Mouse (Mus musculus) layer of hippocampus, adult 8-10 months (tissue): ENCODE results near the gene Polr3gl. TPM values are rescaled to one million over a fixed set of nuclear protein-coding genes. Genes with fewer than 3 reads are reported as not detected.

Experiments
- DNase-seq, 2 experiments: peaks; one replicate each; pipeline ENCODE4 v3.0.0; 2022; ENCODE audit warnings: low spot score in 2 of 2
- total RNA-seq, 4 experiments: library from RNA; stranded (reverse); gene quantifications; 2 replicates each; pipeline ENCODE4 v1.2.4; 2022

Gene Polr3gl
- total RNA-seq, 4 experiments from 2014 or later: 30.1 to 38.6 (median 32.5) TPM

GRCm38 (mm10) chr3:96573611-96574511 is 20.1 kb downstream of the Polr3gl start:
- DNase-seq: no peak

- no peak for DNase-seq
Measured at GRCm38 (mm10) chr3:96571896-96572698, 21.9 kb downstream of the Polr3gl start.

DNA sequence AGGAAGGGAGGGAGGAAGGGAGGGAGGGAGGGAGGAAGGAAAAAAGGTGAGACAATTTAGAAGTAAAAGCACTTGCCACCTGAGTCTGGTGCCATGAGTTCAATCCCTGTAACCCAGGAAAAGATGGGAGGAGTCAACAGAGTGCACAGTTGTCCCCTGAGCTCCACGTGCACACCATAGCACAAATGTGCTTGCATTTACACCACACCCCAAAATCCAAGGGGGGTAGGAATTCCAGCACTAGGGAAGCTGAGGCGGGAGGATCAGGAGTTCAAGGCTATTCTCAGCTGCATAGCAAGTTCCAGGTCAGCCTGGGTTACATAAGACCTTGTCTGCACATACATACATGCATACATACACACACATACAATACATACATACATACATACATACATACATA is 22.6 kb downstream of the Polr3gl start:
- DNase-seq: no peak

GRCm38 (mm10) chr3:96570643-96571042 is 23.3 kb downstream of the Polr3gl start:
- DNase-seq: no peak

DNA sequence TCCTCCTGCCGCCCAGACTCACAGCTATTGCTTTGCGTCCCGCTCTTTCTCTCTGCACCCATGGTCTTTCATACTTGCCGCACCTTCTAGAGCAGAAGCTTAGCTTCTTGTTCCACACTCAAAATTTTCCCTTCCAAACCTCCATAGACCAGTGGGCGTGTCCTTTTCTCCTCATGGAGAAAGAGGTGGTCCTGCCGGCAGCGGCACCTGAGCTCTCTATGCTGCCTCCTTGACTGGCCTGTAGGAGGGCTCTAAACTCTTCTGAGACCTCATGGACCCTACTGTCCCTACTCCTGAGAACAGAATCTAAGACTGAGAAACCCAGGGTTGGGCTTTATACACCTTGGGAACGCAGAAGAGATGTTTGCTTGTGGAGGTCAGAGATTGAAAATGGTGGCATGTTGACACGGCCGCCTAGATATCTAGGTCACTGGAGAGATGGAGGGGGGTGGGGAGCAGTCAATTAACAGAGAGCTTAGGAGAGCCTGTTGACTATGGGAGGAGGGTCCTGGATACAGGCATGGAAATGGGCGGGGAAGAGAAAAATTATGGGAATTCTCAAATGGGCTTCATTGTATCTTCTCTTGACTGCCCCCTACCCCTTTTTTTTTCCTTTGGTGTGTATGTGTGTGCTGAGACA is 23.9 kb downstream of the Polr3gl start:
- DNase-seq: no peak

DNA sequence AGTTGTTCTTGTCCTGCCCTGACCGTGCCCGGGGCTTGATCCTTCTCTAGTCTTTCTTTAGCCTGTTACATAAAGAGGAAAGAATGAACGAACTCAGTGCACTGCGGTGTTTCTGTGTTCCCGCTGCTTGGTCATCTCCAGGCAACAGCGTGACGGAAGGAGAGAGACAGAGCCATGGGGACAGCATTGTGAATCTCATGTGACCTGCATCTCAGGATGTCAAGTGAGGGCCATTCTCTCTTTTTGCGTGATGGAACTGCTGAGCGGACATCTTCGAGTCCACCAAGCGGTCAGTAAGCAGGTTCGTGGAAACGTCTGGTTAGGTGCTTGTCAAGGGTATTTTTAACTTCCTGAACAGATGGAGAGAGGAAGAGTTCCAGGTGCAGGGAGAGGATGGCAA is 24.5 kb downstream of the Polr3gl start:
- DNase-seq: no peak

GRCm38 (mm10) chr3:96568605-96569004 is 25.4 kb downstream of the Polr3gl start:
- no peak for DNase-seq

GRCm38 (mm10) chr3:96566661-96567450 is 27.1 kb downstream of the Polr3gl start:
- DNase-seq: no peak

- no peak for DNase-seq
Measured at GRCm38 (mm10) chr3:96565105-96565504, 28.9 kb downstream of the Polr3gl start.

DNA sequence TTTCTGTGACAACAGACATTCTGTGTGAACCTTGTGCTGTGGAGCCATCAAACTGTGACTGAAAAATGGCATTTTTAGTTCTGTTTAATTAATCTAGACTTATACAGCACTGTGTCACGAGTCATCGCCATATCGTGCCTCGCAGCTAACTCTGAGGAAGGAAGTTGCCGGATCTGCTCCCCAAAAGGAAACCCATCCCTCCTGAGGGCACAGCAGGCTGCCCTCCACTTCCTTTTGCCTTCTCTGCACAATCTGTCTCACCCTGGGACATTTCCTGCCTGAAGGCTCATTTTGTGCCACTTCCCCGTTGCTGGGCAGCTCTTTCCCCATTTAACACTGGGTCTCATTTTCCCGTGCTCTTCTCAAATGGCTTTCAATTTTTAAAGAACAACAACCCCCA is 29.3 kb downstream of the Polr3gl start:
- DNase-seq: no peak

DNA sequence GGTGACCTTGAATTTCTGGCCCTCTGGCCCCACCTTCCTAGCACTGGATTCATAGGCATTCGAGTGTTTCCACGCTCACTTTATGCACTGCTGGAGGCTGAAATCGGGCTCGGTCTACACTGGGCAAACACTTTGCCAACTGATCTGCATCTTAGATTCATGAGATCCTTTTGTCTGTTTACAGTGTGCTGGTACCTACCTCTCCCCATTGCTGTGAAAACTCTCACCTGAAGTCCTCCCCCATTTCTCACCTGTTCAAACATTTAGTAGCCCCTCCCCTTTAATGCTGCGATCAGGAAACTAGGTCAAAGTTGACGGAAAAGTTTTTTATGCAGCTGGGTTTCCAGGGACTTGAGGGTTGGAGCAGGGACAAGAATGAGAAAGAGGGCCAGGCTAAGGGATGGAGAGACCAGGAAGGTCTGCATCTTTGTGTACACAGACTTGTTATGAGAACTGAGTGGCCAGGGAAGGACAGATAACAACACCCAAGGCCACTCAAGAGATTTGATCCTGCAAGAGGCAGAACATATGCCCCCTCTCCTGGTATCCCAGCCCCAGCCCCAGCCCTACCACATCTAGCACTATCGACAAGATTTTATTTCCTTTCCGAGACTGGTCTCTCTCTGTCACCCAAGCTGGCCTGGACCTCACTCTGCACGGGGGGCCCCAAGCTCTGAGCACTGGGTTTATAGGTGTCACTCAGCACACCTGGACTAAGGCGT is 29.9 kb downstream of the Polr3gl start:
- DNase-seq: no peak

- no peak for DNase-seq
Measured at GRCm38 (mm10) chr3:96563267-96563666, 30.7 kb downstream of the Polr3gl start.

DNA sequence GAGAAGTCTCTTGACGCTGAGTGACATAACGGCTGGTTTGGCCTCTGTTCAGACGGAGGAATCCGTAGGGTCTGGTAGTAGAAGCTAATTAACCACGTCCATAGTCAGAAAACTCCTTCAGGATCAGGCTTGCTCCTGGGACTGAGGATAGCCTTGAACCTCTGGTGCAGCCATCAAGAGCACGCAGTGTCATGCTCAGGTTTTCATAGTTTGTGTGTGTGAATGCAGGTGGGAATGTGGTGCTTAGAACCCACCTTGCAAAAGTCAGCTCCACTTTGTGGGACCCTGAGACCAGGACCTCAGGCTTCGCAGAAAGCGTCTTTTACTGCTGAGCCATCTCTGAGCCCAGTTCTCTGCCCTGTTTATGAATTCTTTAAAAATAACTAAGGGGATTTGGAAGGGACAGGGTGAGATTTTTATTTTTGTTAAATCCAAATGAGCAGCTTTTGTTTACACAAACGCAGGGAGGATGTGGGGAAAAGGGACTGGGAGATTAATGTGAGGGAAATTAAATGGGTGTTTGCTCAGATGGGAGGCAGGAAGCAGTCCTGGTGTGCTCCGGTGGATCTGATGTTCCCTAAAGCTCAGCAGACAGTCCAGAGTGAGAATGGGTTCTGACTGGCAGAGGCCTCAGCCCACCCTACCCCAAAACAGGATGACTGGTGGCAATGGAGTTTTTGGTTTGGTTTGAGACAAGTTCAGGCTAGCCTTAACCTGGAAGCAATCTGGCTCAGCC is 31.9 kb downstream of the Polr3gl start:
- no peak for DNase-seq

GRCm38 (mm10) chr3:96560881-96561668 is 32.9 kb downstream of the Polr3gl start:
- DNase-seq: no peak

- DNase-seq: no peak
Measured at GRCm38 (mm10) chr3:96559911-96560850, 33.8 kb downstream of the Polr3gl start.

- DNase-seq: no peak
Measured at GRCm38 (mm10) chr3:96559398-96559910, 34.5 kb downstream of the Polr3gl start.

DNA sequence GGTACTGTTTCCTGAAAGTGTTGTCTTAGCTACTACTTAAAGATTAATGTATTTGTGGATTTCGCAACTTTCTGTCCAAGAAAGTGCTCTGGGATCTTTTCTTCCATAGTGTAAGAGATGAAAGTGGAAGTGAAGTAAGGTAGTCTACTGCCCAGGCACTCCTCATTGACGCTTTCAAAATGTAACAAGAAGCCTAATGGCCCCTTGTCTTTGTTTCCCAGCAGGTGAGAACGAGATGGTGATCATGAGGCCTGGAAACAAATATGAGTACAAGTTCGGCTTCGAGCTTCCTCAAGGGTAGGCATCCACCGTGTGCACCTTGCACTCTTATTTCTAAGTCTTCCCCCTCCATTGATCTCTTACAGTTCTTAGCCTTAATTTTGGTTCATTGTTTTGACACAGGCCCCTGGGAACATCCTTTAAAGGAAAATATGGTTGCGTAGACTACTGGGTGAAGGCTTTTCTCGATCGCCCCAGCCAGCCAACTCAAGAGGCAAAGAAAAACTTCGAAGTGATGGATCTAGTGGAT is 35.2 kb downstream of the Polr3gl start:
- DNase-seq: no peak
